Mouse (Mus musculus) adrenal gland, postnatal 25 days (tissue): ENCODE measurements at regions not wholly inside any gene's neighbourhood (a gene's known extent, or its start where the extent isn't known, plus 50 kb on each side); places are given as distances from the start of the nearest gene placed in this dataset.
A peak's percentile ranks its signal among the peaks of the same experiment; 100 is the strongest.

Experiments used
- DNase-seq: peaks from one replicate; pipeline ENCODE4 v3.0.0; 2021; ENCODE audit warnings: mixed read lengths

DNA sequence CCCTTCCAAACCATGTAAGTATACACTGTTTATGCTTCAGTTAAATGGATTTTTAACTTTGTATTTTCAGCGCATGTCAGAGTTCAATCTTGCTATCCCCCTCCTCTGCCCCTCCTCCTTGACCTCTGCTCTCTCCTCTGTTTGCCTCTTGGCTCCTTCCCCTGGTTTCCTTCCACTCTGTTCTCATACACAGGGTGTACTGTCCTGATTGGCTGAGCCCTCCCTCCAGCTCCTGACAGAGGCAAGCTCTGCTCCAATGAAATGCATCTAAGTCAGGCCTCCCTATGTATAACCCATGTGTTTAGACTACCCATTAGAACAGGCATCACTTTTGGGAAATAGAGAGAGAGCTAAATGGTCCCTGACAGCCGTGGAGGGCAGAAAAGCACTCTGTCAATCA lies 133.5 kb upstream of the Tut7 start:
- DNase-seq: no peak

DNA sequence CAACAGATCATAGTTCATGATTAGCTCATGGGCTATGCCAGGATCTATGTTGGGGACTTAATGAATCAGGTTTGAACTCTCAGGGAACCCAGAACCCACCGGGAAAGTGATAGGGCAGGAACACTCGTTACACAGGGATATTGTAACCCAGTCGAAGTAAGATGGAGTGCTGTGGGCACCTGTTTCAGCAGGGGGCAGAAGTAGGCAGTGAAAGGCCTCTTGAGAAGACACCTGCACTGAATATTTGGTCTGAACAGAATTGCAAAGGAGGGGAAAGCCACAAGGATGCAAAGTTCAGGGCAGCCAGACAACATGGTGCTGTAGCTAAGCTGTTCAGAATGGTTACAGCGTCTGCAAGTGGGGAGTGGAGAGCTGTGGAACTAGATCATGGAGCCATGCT lies 129.9 kb upstream of the Tut7 start:
- DNase-seq: no peak

DNA sequence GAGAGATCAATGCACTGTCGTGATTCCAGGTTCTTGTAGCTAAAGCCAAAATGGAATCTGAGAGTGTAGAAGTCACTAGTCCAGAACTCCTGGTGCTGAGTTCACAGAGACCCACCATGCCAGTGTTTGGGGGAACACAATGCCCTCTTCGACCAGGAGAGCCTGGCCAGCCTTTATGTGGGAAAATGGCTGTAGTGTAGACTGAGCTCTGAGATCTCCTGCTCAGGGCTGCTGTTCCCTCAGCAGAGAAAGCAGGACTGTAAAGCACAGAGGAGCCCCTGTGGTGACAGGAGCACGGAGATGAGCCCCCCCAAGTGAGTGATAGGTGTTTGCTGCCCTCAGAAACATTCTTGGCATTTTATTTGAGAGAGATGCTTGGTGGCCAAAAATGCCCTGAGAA lies 129.2 kb upstream of the Tut7 start:
- DNase-seq: no peak

DNA sequence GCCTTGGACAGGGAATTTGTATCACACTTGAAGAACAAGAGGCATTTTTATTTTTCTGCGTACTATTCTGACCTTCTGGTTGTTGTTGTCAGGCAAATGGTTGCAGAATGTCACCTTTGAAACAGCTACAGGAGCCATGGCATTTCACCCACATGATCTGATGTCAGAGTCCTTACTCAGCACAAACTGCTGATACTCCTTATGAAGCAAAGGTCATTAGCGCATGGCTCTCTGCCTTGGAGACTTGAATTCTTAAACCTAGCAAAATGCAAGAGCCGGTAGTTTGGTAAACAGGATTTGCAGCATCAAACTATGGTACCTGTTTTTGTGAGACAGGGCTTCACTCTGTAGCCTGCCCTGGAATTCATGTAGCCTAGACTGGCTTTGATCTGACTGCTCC lies 127.3 kb upstream of the Tut7 start:
- DNase-seq: no peak

DNA sequence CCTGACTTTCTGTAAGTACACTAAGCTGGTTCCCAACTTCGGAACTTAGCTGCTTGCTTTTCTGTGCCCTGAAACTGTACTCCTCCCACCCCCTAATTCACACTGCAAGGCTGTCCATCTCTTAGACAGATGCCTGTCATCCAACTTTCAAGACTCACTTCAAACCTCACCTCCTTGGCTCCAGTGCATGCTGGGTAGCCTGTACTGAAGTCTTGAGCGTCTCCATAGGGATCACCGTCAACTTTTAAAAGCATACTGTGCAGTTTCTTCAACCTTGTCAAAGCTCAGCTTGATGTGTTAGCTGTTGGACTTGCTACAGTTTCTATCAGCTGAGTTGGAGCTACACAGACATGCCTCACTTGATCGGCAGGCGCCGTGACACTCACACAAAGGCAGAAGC lies 126.5 kb upstream of the Tut7 start:
- DNase-seq: no peak

DNA sequence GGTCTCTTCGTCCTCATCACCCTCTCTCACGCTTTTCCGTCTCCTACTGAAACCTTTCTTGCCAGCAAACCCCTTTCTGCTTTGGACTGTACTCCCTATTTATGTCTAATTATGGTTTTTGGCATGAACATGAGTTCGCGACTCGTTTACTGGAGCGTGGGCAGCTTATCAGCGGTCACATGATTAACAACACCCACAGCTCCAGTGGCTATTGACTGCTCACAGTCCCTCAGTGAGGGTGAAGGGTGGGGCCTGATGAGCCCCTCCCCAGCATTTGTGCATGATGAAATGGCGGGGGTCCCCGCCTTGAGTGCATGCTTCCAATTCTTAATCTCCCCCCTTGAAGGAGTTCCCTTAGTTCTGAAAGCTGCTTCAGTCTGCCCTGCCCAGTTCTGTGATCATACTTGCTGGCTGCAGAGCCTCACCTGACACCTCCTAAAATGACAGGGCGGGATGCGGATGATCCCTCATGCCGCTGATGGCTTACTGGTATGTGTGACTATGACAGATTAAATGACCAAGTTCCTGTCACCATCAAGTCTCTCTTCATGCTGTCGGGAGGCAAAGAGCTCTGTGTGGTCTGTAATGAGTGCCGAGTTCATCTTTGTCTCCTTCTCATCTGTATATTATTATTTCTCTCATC lies 125.7 kb upstream of the Tut7 start:
- DNase-seq: no peak

DNA sequence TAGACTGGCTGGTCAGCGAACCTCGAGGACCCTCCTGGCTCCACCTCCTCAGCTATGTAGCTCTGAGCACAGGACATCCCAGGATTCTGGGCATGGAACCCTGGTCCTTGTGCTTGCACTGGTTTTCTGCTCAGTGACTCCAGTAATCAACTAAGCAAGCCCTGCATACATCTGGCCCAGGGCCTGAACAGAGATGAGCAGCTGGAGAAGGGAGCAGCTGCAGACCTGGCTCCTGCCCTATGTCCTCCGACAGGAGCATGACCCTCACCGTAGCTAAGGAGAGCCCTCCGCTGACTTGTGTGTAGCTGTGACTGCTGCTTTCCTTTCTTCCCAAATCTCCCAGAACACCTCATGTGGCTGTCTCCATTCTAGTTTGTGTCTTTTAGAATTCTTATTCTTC lies 124.5 kb upstream of the Tut7 start:
- DNase-seq: no peak

DNA sequence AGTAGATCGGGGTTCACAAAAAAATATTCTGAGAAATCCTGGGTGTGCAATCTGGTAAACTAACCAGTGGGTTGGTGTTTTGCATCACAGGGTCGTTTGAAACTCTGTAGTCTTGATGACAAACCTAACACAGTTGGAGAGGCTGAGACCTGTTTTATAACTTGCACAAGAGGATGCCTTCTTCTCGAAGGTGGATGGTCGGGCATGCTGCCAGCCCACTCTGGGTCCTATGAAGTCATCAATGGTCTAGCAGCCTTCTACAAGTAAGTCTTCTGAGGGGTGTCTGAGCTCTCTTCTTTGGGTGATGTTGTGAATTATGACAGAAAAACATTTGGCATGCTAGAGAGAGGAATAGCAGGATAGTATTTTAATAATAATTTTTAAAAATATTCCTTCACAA lies 123.6 kb upstream of the Tut7 start:
- peak; percentile 28 for DNase-seq

DNA sequence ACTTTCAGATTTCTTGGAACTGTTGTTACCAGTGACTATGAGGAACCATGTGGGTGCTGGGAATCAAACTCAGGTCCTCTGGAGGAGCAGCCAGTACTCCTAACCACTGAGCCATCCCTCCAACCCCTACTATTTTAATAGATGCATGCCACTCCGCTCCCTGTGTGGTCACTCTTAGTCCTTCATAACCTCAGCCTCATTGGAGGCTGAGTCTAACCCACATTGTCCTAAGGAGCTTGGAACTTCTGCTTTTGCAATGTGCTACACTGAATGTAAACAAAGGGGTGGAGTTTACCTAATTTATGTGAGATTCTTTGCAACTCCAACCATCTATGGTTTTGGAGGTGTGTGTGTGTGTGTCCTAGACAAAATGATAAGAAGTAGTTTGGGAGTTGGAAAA lies 122.7 kb upstream of the Tut7 start:
- DNase-seq: no peak

DNA sequence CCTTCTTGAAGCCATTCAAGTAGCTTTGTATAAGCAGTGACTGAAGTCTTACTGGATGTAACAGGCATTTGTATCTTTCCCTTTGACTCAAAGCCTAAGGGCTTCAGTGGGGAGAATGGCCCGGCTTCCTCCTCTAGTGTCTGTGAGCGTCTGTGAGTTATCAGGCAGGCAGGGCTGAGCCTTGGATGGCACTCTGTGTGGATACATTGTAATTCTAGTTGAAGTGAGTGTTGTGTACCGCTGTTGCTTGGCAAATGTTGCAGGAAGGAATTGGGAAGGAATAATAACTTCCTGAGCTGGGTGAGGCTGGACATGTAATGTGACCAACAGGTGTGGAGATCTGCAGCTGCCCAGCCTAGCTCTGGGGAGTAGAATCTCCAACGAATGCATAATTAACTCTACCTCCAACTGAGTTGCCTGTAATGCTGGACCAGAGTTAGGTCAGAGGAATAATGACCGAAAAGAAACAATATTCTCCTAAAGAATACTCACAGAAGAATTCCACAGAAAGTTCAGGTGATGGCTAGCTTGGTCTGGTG lies 120.7 kb upstream of the Tut7 start:
- no peak for DNase-seq

DNA sequence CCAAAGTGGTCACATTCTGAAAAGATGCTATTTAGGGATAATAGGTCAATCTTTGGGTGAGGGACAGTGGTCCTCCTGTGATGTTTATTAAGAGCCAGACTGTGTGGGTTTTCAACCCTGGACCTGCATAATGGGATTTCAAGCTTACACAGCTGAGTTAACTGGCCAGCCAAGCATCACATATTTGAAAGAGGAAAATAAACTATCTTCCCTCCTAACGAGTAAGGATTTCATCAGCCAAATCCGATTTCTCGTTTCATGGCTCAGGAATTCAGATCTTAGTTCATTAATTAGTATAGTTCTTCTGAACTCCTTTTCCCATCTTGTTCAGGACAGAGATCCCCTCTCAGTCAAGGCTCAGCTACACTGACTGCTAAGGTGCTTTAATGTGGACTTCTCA lies 120.1 kb upstream of the Tut7 start:
- no peak for DNase-seq

DNA sequence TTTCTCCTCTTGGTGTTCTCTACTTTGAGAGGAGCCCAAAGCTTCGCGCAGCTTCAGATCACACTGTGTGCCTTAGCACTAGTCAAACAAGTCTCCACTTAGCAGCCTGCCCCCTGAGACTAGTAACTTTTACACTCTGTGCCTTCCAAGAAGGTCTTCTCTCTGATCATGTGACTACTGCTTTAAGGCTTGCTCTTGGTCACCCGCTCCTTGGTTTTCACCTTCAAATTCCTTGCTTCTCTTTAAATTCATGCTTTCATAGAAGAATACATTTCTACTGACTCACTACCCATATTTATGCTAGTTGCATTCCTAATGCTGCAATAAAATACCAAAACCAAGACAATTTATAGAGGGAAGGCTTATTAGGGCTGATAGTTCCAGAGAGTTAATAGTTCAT lies 118.6 kb upstream of the Tut7 start:
- no peak for DNase-seq

DNA sequence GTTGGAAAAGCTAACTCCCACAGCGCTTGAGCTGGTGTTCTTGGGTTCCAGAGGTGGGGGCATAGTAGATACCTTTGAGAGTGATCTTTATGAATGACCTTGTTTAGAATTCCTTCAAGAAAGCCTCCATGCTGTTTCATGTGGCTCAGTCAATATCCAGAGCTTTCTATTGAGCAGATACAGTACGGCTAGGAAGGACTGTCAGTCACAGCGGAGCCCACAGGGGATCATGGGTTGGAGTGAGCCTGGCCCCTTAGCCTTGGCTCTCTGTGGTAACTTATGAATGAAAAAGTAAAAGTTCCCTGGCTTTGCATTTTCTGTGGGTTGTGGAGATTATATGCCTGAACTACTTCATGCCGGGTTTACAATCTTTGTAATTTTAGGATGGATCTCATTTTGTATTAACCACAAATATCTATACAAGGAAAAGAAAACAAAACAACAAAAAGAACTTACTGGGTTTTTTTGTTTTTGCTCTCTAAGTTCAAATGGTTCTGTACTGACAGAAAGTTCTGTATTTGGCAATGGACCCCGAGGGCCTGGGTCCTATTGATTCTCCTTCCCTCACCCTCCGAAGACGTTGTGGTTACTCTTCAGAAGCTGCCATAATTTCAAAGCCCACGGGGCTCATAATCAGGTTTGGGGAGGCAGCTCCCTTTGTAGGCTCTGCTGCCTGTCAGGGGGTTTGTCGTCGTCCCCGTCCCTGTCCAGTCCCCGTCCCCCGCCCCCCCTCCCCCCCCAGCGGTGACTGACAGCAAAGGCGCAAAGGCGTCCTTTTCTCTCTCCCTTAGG lies 117.7 kb upstream of the Tut7 start:
- DNase-seq: no peak

DNA sequence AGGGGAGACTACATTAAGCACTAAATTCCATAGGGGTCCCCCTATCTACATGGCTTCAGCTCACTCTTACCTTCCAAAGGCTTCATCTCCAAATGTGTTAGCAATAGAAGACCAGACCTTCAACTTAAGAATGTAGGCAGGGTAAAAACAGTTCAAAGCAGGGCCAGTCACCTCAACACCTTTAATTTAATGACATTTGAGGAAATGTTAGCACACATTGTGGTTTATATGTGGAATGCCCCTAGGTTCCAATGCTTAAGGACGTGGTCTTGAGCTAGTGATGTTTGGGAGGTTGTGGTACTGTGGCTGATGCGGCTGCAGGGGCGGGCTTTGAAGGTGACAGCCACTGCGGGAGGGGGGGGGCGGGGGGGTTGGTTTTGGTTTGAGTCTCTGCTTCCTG lies 116.9 kb upstream of the Tut7 start:
- no peak for DNase-seq

DNA sequence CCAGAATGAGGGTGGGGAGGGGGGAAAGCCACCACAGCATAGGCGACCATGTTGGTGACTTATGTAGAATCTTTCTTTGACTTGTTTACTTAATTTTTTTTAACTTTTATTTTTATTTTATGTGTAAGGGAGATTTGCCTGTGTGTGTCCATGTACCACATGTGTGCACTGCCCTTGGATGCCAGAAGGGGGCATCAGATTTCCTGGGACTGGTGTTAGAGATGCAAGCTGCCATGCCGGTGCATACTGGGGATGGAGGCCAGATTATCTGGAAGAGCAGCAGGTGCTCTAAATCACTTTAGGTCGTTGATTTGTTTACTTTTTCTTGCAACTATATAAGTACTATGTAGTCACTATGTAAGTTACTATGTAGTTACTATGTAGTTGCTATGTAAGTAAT lies 114.2 kb upstream of the Tut7 start:
- DNase-seq: no peak

DNA sequence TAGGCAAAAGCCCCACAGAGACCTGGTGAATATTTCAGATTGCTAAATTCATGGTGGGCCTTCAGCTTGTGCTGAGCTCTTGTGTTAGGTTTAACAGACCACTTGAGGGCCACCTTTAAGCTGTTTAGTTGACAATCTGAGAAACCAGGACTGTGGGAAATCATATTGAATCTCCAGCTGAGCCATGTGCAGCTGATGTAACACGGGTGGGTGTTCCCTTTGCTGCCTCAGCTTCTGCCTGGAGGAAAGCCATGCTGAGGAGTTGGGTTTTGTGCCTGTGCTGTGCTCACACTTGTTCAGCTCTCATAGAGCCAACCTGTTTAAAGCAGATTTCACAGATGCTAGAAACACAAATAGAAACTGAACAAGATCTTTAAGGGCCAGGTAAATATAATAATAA lies 111.6 kb upstream of the Tut7 start:
- no peak for DNase-seq

DNA sequence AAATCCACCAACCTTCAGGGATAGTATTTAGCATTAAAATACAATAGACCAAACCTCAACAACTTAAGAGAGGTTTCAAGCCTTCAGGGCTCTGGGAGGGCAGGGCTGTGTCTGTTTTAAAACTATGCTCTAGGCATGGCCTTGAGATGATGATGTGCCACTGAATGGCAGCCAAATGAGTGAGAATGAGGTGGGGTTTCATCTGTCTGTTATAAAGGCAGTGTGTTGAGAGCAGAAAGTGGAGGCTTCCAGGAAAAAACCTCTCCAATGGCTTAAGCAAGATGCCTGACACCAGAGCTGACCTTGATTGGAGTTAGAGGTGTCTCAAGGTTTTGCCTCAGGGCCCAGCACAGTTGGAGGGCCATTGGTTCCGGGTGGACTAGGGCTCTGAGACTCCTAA lies 111.1 kb upstream of the Tut7 start:
- DNase-seq: no peak

DNA sequence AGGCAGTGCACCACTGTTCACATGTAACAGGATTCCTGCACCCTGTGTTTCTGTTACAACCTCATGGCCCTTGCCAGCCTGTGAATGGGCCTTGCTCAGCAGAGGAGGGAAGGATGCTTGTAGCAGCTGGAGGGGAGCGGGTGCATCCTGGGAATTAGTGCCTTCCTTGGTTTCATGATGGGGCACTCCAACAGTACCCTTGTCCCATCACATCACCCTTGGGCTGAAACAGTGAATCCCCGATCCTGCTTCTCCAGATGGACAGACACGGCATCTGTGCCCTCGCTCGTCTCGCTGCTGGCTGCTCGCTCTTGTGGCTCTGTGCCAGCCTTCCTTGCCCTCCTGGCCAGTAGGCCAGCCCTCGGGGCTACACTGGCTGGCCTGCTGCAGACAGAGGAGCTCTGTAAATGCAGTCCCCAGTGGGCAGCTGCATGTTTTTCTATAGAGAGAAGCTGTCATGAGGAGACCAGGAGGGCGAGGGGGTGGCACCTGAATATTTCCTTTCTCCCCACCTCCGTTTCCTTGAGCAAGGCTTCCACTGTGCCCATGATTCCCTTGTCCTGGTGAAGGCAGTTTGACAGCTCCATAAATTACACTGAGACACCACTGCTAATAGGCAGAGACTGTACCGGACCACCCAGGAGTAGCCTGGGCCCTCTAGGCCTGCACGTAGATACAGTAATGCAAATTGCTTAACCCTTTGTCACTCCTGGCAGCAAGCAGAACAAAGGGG lies 104.6 kb upstream of the Tut7 start:
- DNase-seq: peak; percentile 20

DNA sequence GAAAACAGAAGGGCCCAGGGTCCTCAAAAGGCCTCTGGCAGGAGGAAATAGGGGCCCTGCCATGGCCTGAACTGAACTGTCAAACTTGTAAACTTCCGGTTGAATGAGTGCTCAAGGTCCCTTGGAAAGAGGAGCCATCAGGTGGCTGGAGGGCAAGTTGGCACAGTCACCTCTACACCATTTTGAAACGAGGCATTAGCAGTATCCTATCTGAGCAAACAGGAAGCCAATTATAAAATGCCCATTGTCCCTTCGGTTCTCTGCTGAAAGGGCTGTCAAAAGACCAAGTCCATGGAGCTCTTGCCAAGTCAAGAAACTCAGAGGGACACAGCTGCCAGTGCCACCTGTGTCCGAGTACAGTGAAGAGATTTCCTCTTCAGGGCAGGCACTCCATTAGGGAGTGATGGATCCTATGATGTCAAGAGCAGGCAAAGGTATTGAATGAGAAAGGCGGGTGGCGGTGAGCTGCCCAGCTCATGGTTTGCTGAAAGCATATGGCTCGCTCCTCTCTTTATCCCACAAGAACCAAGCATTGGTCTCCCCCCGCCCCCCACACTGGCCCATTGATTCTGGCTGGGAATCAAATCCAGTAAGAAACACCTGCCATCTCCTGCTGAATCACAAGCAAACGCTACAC lies 103.0 kb upstream of the Tut7 start:
- no peak for DNase-seq

DNA sequence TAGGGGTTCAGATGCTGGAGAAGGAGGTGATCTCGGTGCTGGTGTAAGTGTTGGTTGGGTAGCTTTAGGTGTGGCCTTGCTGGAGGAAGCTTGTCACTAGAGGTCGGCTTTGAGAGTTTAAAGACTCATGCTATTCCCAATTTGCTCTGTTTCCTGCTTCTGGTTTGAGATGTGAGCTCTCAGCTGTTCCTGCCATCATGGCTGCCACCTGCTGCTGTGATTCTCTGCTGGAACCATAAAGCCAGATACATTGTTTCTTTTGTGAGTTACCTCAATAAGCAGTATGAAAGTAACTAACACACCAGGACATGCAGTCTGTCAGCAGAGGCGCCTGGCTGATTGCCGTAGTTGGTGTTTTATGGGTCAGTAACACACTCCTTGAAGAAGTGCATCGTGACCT lies 94.2 kb upstream of the Tut7 start:
- DNase-seq: no peak

DNA sequence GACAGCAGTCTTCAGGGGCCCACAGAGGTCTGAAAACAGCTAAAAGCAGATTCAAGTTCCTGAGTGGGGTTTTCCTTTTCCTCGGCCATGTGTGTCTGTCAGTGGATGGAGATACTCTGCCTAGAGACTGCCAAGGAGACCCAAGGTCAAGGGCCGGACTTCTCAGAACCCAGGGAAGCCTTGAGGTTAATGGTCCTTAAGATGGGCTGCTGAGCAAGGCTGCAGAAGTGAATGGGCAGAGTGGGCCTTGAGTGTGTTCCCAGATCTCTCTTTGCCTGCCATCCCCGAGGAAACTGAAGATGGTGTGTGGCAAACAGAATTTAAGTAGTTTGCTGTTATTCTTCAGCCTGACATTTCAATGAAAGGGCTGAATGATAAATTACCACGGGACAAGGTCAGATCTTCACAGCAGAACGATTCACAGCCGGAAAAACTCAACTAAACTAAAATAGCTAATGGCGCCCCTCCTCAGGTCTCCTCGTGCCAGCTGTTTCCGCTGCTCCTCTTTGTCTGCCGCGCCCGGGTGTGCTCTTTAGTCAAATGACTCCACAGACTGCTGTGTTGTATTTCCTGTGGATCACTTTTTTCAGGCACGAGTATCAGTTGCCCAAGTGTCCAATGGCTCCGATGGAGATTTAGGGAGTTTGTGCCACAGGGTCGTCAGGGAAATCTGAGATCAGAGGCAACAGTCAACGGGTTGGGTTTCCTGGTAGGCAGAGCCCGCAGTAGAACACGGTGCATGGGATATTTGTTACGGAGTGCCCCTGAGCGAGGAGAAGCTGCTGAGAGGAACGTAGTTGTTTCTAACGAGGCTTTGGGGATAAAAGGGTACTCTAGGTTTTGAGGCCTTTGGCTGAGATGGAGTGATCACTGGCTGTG lies 93.5 kb upstream of the Tut7 start:
- DNase-seq: peak; percentile 14

DNA sequence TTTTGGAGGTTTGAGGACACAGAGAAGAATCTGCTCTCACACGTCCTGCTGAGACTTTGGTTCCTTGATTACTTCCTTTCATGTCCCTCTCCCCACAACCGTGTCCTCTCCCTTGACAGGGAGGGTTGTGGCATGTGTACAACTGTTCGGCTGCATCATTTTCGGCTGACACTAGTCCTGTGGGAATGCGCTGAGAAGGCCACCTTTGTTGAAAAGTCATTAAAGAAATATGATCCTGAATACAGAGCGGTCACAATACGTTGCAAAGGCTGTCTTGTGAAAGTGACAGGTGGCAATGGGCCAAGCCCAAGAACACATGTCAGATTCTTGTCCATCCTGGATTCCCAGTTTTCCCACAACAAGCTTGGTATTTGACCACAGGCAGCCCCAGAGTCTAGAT lies 92.8 kb upstream of the Tut7 start:
- no peak for DNase-seq
